Comparison of ENCODE assay signal across 11 mouse cellular contexts in genomic region chr11:44707381-44708289, GRCm38 (mm10).
DNase-seq lines count a peak whose midpoint lies in the region; ATAC-seq and TF ChIP-seq lines count a peak whose summit lies in the region.
"Had no signal": no experiment of that assay in that cellular context is flagged by ENCODE, and none has a peak within 500 bp of the region (broad histone marks: within the 10 kb centered on the region; RNA-seq: fewer than 3 reads in every experiment).

No protein-coding gene starts in this region.

- intact Hi-C loops in heart, postnatal 10 days (cut with DNase I) = no loop called here

- no peaks in the 10 kb centered on the region for H3K9me3 ChIP-seq in heart, embryonic 12.5 days (replicated peaks)
- no peaks in the 10 kb centered on the region for H3K9me3 ChIP-seq in CH12.LX (replicated peaks; ENCODE audit: low read length)
- H3K9me3 ChIP-seq in embryonic facial prominence, embryonic 13.5 days = no peaks in the 10 kb centered on the region
- H3K9me3 ChIP-seq in midbrain, embryonic 11.5 days (ENCODE audit: control insufficient read depth, low read length) = no peaks in the 10 kb centered on the region
- H3K9me3 ChIP-seq: G1E had no signal

- H3K4me2 ChIP-seq in heart, embryonic 12.5 days = peak overlapping the region; percentile 47
- peak overlapping the region; percentile 1; the same call in 1 of the 2 replicates for H3K4me2 ChIP-seq in CH12.LX (ENCODE audit: insufficient read depth, low read depth, poor library complexity, severe bottlenecking)
- peak overlapping the region; percentile 39 for H3K4me2 ChIP-seq in embryonic facial prominence, embryonic 13.5 days
- H3K4me2 ChIP-seq in midbrain, embryonic 11.5 days = peak overlapping the region; percentile 12

- ATAC-seq in heart, embryonic 12.5 days (ENCODE audit: insufficient number of reproducible peaks, low FRiP score) = no peak
- ATAC-seq in embryonic facial prominence, embryonic 13.5 days (ENCODE audit: insufficient number of reproducible peaks, insufficient read depth, low FRiP score, low TSS enrichment, low read depth) = no peak
- peak; percentile 52; the same call in 1 of the 2 replicates for ATAC-seq in midbrain, embryonic 11.5 days (ENCODE audit: low FRiP score)
- no peak for ATAC-seq in frontal cortex, adult (ENCODE audit: low TSS enrichment)

- no peak for TF ChIP-seq RAD21 in CH12.LX (IDR thresholded peaks at IDR 0.05; ENCODE audit: low read depth, low read length)

- no peaks in the 10 kb centered on the region for H3K27me3 ChIP-seq in heart, embryonic 12.5 days (replicated peaks)
- H3K27me3 ChIP-seq in CH12.LX (replicated peaks) = no peaks in the 10 kb centered on the region
- no peaks in the 10 kb centered on the region for H3K27me3 ChIP-seq in embryonic facial prominence, embryonic 13.5 days
- H3K27me3 ChIP-seq in midbrain, embryonic 11.5 days (ENCODE audit: control insufficient read depth, insufficient read depth, low read length) = no peaks in the 10 kb centered on the region

- peak overlapping the region; percentile 7; the same call in 1 of the 2 replicates for H3K27ac ChIP-seq in heart, embryonic 12.5 days (ENCODE audit: poor library complexity, severe bottlenecking)
- H3K27ac ChIP-seq in CH12.LX (ENCODE audit: insufficient read depth, low read depth) = peak overlapping the region; percentile 64; the same call in 1 of the 2 replicates
- peak overlapping the region; percentile 48 for H3K27ac ChIP-seq in embryonic facial prominence, embryonic 13.5 days
- peak overlapping the region; percentile 25 for H3K27ac ChIP-seq in midbrain, embryonic 11.5 days (ENCODE audit: low read depth, low read length)

- peak; percentile 11; the same call in 1 of the 2 replicates for TF ChIP-seq EP300 in CH12.LX (IDR thresholded peaks at IDR 0.05; ENCODE audit: low read length)

- in situ Hi-C loops in CH12.LX (cut with MboI; ENCODE audit: low pct_ligation_motif_present, low pct_unique_long_range_greater_than_20kb, low sequenced_read_pairs) = no loop called here

- H3K79me2 ChIP-seq in CH12.LX (replicated peaks; ENCODE audit: control insufficient read depth, extremely low read depth, insufficient read depth, poor library complexity, severe bottlenecking) = peaks cover 42% of the 10 kb centered on the region

- no peak for DNase-seq in heart, postnatal 10 days
- DNase-seq in CH12.LX (ENCODE audit: extremely low read depth) = no peak
- peak; percentile 91 for DNase-seq in midbrain, embryonic 11.5 days (ENCODE audit: low spot score, missing footprints)
- no peak for DNase-seq in layer of hippocampus, adult 18-20 months (ENCODE audit: low spot score in 2 of 2)
- DNase-seq in urinary bladder, postnatal 36 days (ENCODE audit: low spot score in 2 of 2) = no peak
- DNase-seq: cerebellum, adult 2 months had no signal

- H3K9ac ChIP-seq in heart, embryonic 12.5 days = no peak overlapping the region
- no peak overlapping the region for H3K9ac ChIP-seq in CH12.LX (ENCODE audit: insufficient read depth, low read depth)
- no peak overlapping the region for H3K9ac ChIP-seq in embryonic facial prominence, embryonic 13.5 days
- H3K9ac ChIP-seq in midbrain, embryonic 11.5 days (ENCODE audit: low read length) = peak overlapping the region; percentile 14; the same call in 1 of the 2 replicates

- TF ChIP-seq CTCF in CH12.LX (conservative IDR thresholded peaks at IDR 0.05 in 1 of 2, IDR thresholded peaks at IDR 0.05 in 1 of 2; ENCODE audit: low read depth in 2 of 2, low read length in 2 of 2) = no peak

- peaks cover 8% of the 10 kb centered on the region for H3K4me1 ChIP-seq in heart, embryonic 12.5 days (replicated peaks)
- H3K4me1 ChIP-seq in CH12.LX (ENCODE audit: control insufficient read depth in 1 of 2, insufficient read depth in 2 of 2) = peaks cover 14 to 78% of the 10 kb centered on the region in 2 experiments
- H3K4me1 ChIP-seq in embryonic facial prominence, embryonic 13.5 days = peaks cover 9% of the 10 kb centered on the region
- H3K4me1 ChIP-seq in midbrain, embryonic 11.5 days (ENCODE audit: control insufficient read depth, insufficient read depth, low read length) = peaks cover 9% of the 10 kb centered on the region

- no peaks in the 10 kb centered on the region for H3K36me3 ChIP-seq in heart, embryonic 12.5 days
- peaks cover 15 to 46% of the 10 kb centered on the region in 2 experiments for H3K36me3 ChIP-seq in CH12.LX (replicated peaks in 1 of 2; ENCODE audit: control insufficient read depth in 1 of 2, insufficient read depth in 1 of 2, low read length in 1 of 2)
- no peaks in the 10 kb centered on the region for H3K36me3 ChIP-seq in embryonic facial prominence, embryonic 13.5 days
- no peaks in the 10 kb centered on the region for H3K36me3 ChIP-seq in midbrain, embryonic 11.5 days (ENCODE audit: control insufficient read depth, insufficient read depth, low read length)
- H3K36me3 ChIP-seq: G1E had no signal

- no peak overlapping the region for H3K4me3 ChIP-seq in heart, embryonic 12.5 days
- H3K4me3 ChIP-seq in CH12.LX (replicated peaks in 1 of 3; ENCODE audit: low read depth in 2 of 3, low read length in 2 of 3, poor library complexity in 1 of 3) = no peak overlapping the region
- H3K4me3 ChIP-seq in embryonic facial prominence, embryonic 13.5 days = no peak overlapping the region; the same call in 1 of the 2 replicates
- no peak overlapping the region for H3K4me3 ChIP-seq in midbrain, embryonic 11.5 days (ENCODE audit: low read depth, low read length)
- H3K4me3 ChIP-seq: myocyte had no signal

- dilution Hi-C loops in CH12.LX (cut with MboI; ENCODE audit: extremely low pct_ligation_motif_present, extremely low pct_unique_long_range_greater_than_20kb, low sequenced_read_pairs) = no loop called here

- 10% methylated on average over 13 of the region's 13 CpGs for WGBS in heart, embryonic 12.5 days
- WGBS in embryonic facial prominence, embryonic 13.5 days = 8% methylated on average over 13 of the region's 13 CpGs
- 10% methylated on average over 13 of the region's 13 CpGs for WGBS in midbrain, embryonic 11.5 days

- TF ChIP-seq POLR2A in CH12.LX (IDR thresholded peaks at IDR 0.05; ENCODE audit: low read depth, low read length) = no peak

TF ChIP-seq in CH12.LX, 34 proteins besides CTCF, POLR2A, EP300 and RAD21:
- TF ChIP-seq BHLHE40 (IDR thresholded peaks at IDR 0.05; ENCODE audit: low read depth, low read length) = no peak
- no peak for TF ChIP-seq JUND (conservative IDR thresholded peaks at IDR 0.05; ENCODE audit: low read depth, low read length)
- no peak for TF ChIP-seq TBP (conservative IDR thresholded peaks at IDR 0.05; ENCODE audit: low read depth, low read length)
- TF ChIP-seq CHD1 (IDR thresholded peaks at IDR 0.05; ENCODE audit: low read depth, low read length) = no peak
- no peak for TF ChIP-seq MXI1 (IDR thresholded peaks at IDR 0.05; ENCODE audit: low read depth, low read length)
- no peak for TF ChIP-seq MYC (IDR thresholded peaks at IDR 0.05; ENCODE audit: low read depth, low read length)
- TF ChIP-seq HCFC1 (IDR thresholded peaks at IDR 0.05; ENCODE audit: low read depth, low read length) = no peak
- peak; percentile 83 for TF ChIP-seq ZNF384 (IDR thresholded peaks at IDR 0.05; ENCODE audit: low read depth, low read length)
- 0 out of 2 replicates have a peak, but pooled peaks have one; percentile 11 for TF ChIP-seq TCF12 (IDR thresholded peaks at IDR 0.05; ENCODE audit: low read depth, low read length)
- 0 out of 2 replicates have a peak, but pooled peaks have one; percentile 12 for TF ChIP-seq ETS1 (conservative IDR thresholded peaks at IDR 0.05; ENCODE audit: low read depth, low read length)
- TF ChIP-seq ELF1 (IDR thresholded peaks at IDR 0.05; ENCODE audit: low read depth, low read length) = peak; percentile 55
- no peak for TF ChIP-seq MEF2A (IDR thresholded peaks at IDR 0.05; ENCODE audit: borderline replicate concordance, low read depth, low read length)
- no peak for TF ChIP-seq NELFE (IDR thresholded peaks at IDR 0.05; ENCODE audit: low read depth, low read length)
- no peak for TF ChIP-seq RCOR1 (conservative IDR thresholded peaks at IDR 0.05; ENCODE audit: low read depth, low read length)
- no peak for TF ChIP-seq USF1 (IDR thresholded peaks at IDR 0.05; ENCODE audit: low read depth, low read length)
- TF ChIP-seq USF2 (conservative IDR thresholded peaks at IDR 0.05; ENCODE audit: low read depth, low read length) = no peak
- TF ChIP-seq MAZ (IDR thresholded peaks at IDR 0.05; ENCODE audit: low read depth, low read length) = peak; percentile 51; the same call in 1 of the 2 replicates
- TF ChIP-seq ZMIZ1 (IDR thresholded peaks at IDR 0.05; ENCODE audit: low read depth, low read length) = no peak
- no peak for TF ChIP-seq MAFK (IDR thresholded peaks at IDR 0.05; ENCODE audit: insufficient replicate concordance, low read length)
- no peak for TF ChIP-seq JUN (IDR thresholded peaks at IDR 0.05; ENCODE audit: insufficient read depth, low read depth, low read length)
- 0 out of 2 replicates have a peak, but pooled peaks have one; percentile 43 for TF ChIP-seq KAT2A (IDR thresholded peaks at IDR 0.05; ENCODE audit: insufficient replicate concordance, low read length)

Comparison
In these comparisons a context has a peak if more than half of its experiments do, and no peak if none do; other contexts are left out.
1. H3K27ac ChIP-seq: peak in every context shown above with its lines; median percentile 64 in CH12.LX; 48 in embryonic facial prominence, embryonic 13.5 days; 25 in midbrain, embryonic 11.5 days; 7 in heart, embryonic 12.5 days.